Mouse (Mus musculus) layer of hippocampus, postnatal 10 days (tissue): ENCODE data around the gene Siah1a. TPM values are rescaled to one million over a fixed set of nuclear protein-coding genes. Genes with fewer than 3 reads are reported as not detected.
A peak's percentile ranks its signal among the peaks of the same experiment; 100 is the strongest.

ENCODE experiments used
- DNase-seq, 2 experiments: peaks; one replicate each; pipeline ENCODE4 v3.0.0; 2021; ENCODE audit warnings: low spot score in 2 of 2
- long read RNA-seq: library from polyadenylated mRNA; stranded (forward); transcript quantifications from one replicate; pipeline ENCODE4 v2.0.0, GENCODE M21; 2023
- total RNA-seq, 2 experiments: library from RNA; stranded (reverse); gene quantifications; 2 replicates each; pipeline ENCODE4 v1.2.3; 2021

Siah1a gene
- total RNA-seq: 10 to 100 TPM; 36.2 to 37.7 TPM
- long read RNA-seq, transcript Siah1a-201 (2 exons, 1,968 nt): major isoform, 81 of 85 reads
- long read RNA-seq, partial matches to known transcripts: 0 of 85 reads
- long read RNA-seq, other reads (novel, unspliced or antisense): 4 of 85 reads

- peak; percentile 56 to 70 for DNase-seq
Observed at GRCm38 (mm10) chr8:86745221-86745934, at the start of gene Siah1a, which contains the start of gene Gm10638. Siah1a (minus strand) TSS chr8:86745934. Gm10638 (plus strand) TSS chr8:86745699.

- no peak for DNase-seq
Observed at GRCm38 (mm10) chr8:86794716-86795115, 49.0 kb upstream of the Siah1a start.

GRCm38 (mm10) chr8:86791542-86791941 is 45.8 kb upstream of the Siah1a start:
- no peak for DNase-seq

- no peak for DNase-seq
Observed at GRCm38 (mm10) chr8:86789576-86789975, 43.8 kb upstream of the Siah1a start.

- peak in 1 of 2 experiments; percentile 28 for DNase-seq
Observed at GRCm38 (mm10) chr8:86787891-86788420, 42.2 kb upstream of the Siah1a start.

GRCm38 (mm10) chr8:86786498-86786897 is 40.8 kb upstream of the Siah1a start:
- no peak for DNase-seq

- DNase-seq: no peak
Observed at GRCm38 (mm10) chr8:86781094-86781493, 35.4 kb upstream of the Siah1a start.

GRCm38 (mm10) chr8:86779207-86779606 is 33.5 kb upstream of the Siah1a start:
- DNase-seq: no peak

GRCm38 (mm10) chr8:86769945-86770715 is 24.4 kb upstream of the Siah1a start:
- DNase-seq: no peak

GRCm38 (mm10) chr8:86768499-86768898 is 22.8 kb upstream of the Siah1a start:
- no peak for DNase-seq

GRCm38 (mm10) chr8:86766548-86767211 is 20.9 kb upstream of the Siah1a start:
- no peak for DNase-seq

- DNase-seq: no peak
Observed at GRCm38 (mm10) chr8:86765669-86766068, 19.9 kb upstream of the Siah1a start.

- no peak for DNase-seq
Observed at GRCm38 (mm10) chr8:86765155-86765554, 19.4 kb upstream of the Siah1a start.

GRCm38 (mm10) chr8:86762806-86763205 is 17.1 kb upstream of the Siah1a start:
- no peak for DNase-seq

- no peak for DNase-seq
Observed at GRCm38 (mm10) chr8:86760746-86761145, 15.0 kb upstream of the Siah1a start.

- no peak for DNase-seq
Observed at GRCm38 (mm10) chr8:86759090-86759491, 13.4 kb upstream of the Siah1a start.

- DNase-seq: no peak
Observed at GRCm38 (mm10) chr8:86758651-86759050, 12.9 kb upstream of the Siah1a start.

- peak; percentile 34 to 43 for DNase-seq
Observed at GRCm38 (mm10) chr8:86756948-86757733, 11.4 kb upstream of the Siah1a start.

GRCm38 (mm10) chr8:86749842-86750241 is 4.1 kb upstream of the Siah1a start:
- DNase-seq: no peak

- peak in 1 of 2 experiments; percentile 33 for DNase-seq
Observed at GRCm38 (mm10) chr8:86746511-86746910, 777 bp upstream of the Siah1a start.
